Mouse (Mus musculus) CH12.LX (cell line): ENCODE data around the gene Ank.
"Not testable (repeated sequence)": the region's sequence is repeated elsewhere in the genome, so short reads cannot be mapped to it uniquely, and the experiment has no call there.

Experiments
- CHD2 ChIP-seq: IDR thresholded peaks from 2 replicates; pipeline ENCODE4 v1.6.1; 2011; ENCODE audit warnings: low read length, improper control_type of control experiment
- ETS1 ChIP-seq: conservative IDR thresholded peaks from 2 replicates; pipeline ENCODE4 v1.6.1; 2012; ENCODE audit warnings: low read depth, mild to moderate bottlenecking, inconsistent platforms, low read length, improper control_type of control experiment, moderate library complexity
- MEF2A ChIP-seq: IDR thresholded peaks from 2 replicates; pipeline ENCODE4 v1.6.1; 2014; ENCODE audit warnings: low read depth, mild to moderate bottlenecking, inconsistent platforms, low read length, improper control_type of control experiment, borderline replicate concordance
- MXI1 ChIP-seq: IDR thresholded peaks from 2 replicates; pipeline ENCODE4 v1.6.1; 2011; ENCODE audit warnings: mild to moderate bottlenecking, low read depth, low read length, improper control_type of control experiment
- NRF1 ChIP-seq: IDR thresholded peaks from 2 replicates; pipeline ENCODE4 v1.6.1; 2014; ENCODE audit warnings: low read depth, mild to moderate bottlenecking, inconsistent platforms, low read length, improper control_type of control experiment, moderate library complexity
- POLR2A ChIP-seq: IDR thresholded peaks from 2 replicates; pipeline ENCODE4 v1.6.1; 2011; ENCODE audit warnings: low read depth, mild to moderate bottlenecking, improper control_type of control experiment, low read length

GRCm38 (mm10) chr15:27459781-27460180 is 6.7 kb upstream of the Ank start:
- not testable (repeated sequence) for TF ChIP-seq POLR2A, MEF2A, ETS1, MXI1, NRF1, CHD2
